Mouse (Mus musculus): ENCODE data around the gene Clip3. TPM values are rescaled to one million over a fixed set of nuclear protein-coding genes. Genes with fewer than 3 reads are reported as not detected.

Clip3 gene
- polyA plus RNA-seq, 1 experiment from 2014 or later, result 76.3 TPM

- no peak for ATAC-seq (ENCODE audit: low FRiP score, low read depth)
- no peaks in the 10 kb centered on the region for H3K4me1 ChIP-seq
- 66% methylated on average over 3 of the region's 3 CpGs for whole genome bisulfite sequencing
- H3K4me3 ChIP-seq, result no peak overlapping the region
- H3K9me3 ChIP-seq, result no peaks in the 10 kb centered on the region
- H3K27ac ChIP-seq (replicated peaks), result no peak overlapping the region
- no peak overlapping the region for H3K4me2 ChIP-seq (replicated peaks)
- H3K27me3 ChIP-seq, result no peaks in the 10 kb centered on the region
- peaks cover 88% of the 10 kb centered on the region for H3K36me3 ChIP-seq
- no peak overlapping the region for H3K9ac ChIP-seq (replicated peaks)
Observed at GRCm38 (mm10) chr7:30300914-30301313, 9.4 kb downstream of the Clip3 start.

- peaks cover 56% of the 10 kb centered on the region for H3K36me3 ChIP-seq
- 93% methylated on average over 16 of the region's 16 CpGs for WGBS
Observed at GRCm38 (mm10) chr7:30306083-30306779, 14.7 kb downstream of the Clip3 start.

GRCm38 (mm10) chr7:30308076-30309005, 16.8 kb downstream of the Clip3 start, which contains the start of gene Alkbh6:
TSS of gene Alkbh6 (plus strand) at chr7:30308717.
- H3K36me3 ChIP-seq, result peaks cover 46% of the 10 kb centered on the region
- H3K9me3 ChIP-seq, result no peaks in the 10 kb centered on the region
- no peaks in the 10 kb centered on the region for H3K27me3 ChIP-seq
- peak within 1 kb of the TSS; percentile 54 for H3K27ac ChIP-seq (replicated peaks)
- H3K4me1 ChIP-seq, result peaks cover 20% of the 10 kb centered on the region
- WGBS, result 4% methylated on average over 27 of the region's 27 CpGs
- peak within 1 kb of the TSS; percentile 70 for H3K4me3 ChIP-seq
- peak within 1 kb of the TSS; percentile 72 for H3K9ac ChIP-seq (replicated peaks)
- H3K4me2 ChIP-seq (replicated peaks), result peak within 1 kb of the TSS; percentile 92
- peak; percentile 100 for ATAC-seq (ENCODE audit: low FRiP score, low read depth)

More at GRCm38 (mm10) chr7:30306083-30306779, 14.7 kb downstream of the Clip3 start:
- peaks cover 20% of the 10 kb centered on the region for H3K4me1 ChIP-seq
- no peaks in the 10 kb centered on the region for H3K27me3 ChIP-seq
- no peak overlapping the region for H3K4me3 ChIP-seq
- H3K9ac ChIP-seq (replicated peaks), result no peak overlapping the region
- no peak overlapping the region for H3K27ac ChIP-seq (replicated peaks)
- no peak for ATAC-seq (ENCODE audit: low FRiP score, low read depth)
- no peaks in the 10 kb centered on the region for H3K9me3 ChIP-seq
- no peak overlapping the region for H3K4me2 ChIP-seq (replicated peaks)

- peaks cover 22% of the 10 kb centered on the region for H3K4me1 ChIP-seq
- H3K4me3 ChIP-seq, result peak overlapping the region; percentile 70
- H3K36me3 ChIP-seq, result peaks cover 38% of the 10 kb centered on the region
- ATAC-seq (ENCODE audit: low FRiP score, low read depth), result no peak
- 70% methylated on average over 15 of the region's 15 CpGs for WGBS
- no peak overlapping the region for H3K27ac ChIP-seq (replicated peaks)
- peak overlapping the region; percentile 92 for H3K4me2 ChIP-seq (replicated peaks)
- H3K27me3 ChIP-seq, result no peaks in the 10 kb centered on the region
- peak overlapping the region; percentile 72 for H3K9ac ChIP-seq (replicated peaks)
- no peaks in the 10 kb centered on the region for H3K9me3 ChIP-seq
Observed at GRCm38 (mm10) chr7:30309395-30310129, 18.0 kb downstream of the Clip3 start.

- 89% methylated on average over 12 of the region's 12 CpGs for WGBS
- no peaks in the 10 kb centered on the region for H3K27me3 ChIP-seq
- 0 out of 2 replicates have a peak overlapping the region, but pooled peaks have one; percentile 92 for H3K4me2 ChIP-seq (replicated peaks)
- no peak overlapping the region for H3K4me3 ChIP-seq
- no peak overlapping the region for H3K9ac ChIP-seq (replicated peaks)
- no peak overlapping the region for H3K27ac ChIP-seq (replicated peaks)
- H3K4me1 ChIP-seq, result peaks cover 28% of the 10 kb centered on the region
- H3K36me3 ChIP-seq, result peaks cover 36% of the 10 kb centered on the region
- H3K9me3 ChIP-seq, result no peaks in the 10 kb centered on the region
- ATAC-seq (ENCODE audit: low FRiP score, low read depth), result no peak
Observed at GRCm38 (mm10) chr7:30310136-30310535, 18.6 kb downstream of the Clip3 start.

- Histone ChIP-seq H3K9me3 (no peaks in the 10 kb centered on the region), H3K9ac (replicated peaks) (no peak overlapping the region), H3K4me1 (peaks cover 24% of the 10 kb centered on the region), H3K4me3 (no peak overlapping the region), H3K27ac (replicated peaks) (no peak overlapping the region), H3K4me2 (replicated peaks) (no peak overlapping the region), H3K36me3 (peaks cover 14% of the 10 kb centered on the region), H3K27me3 (no peaks in the 10 kb centered on the region)
- 46% methylated on average over 27 of the region's 27 CpGs for WGBS
- ATAC-seq (ENCODE audit: low FRiP score, low read depth), result no peak
Observed at GRCm38 (mm10) chr7:30313666-30314320, 22.3 kb downstream of the Clip3 start.

GRCm38 (mm10) chr7:30314721-30315155, 23.2 kb downstream of the Clip3 start, which contains the start of gene Syne4:
TSS of gene Syne4 (plus strand) at chr7:30314807.
- no peak within 1 kb of the TSS for H3K27ac ChIP-seq (replicated peaks)

GRCm38 (mm10) chr7:30315559-30316529, 24.3 kb downstream of the Clip3 start:
- Histone ChIP-seq H3K4me2 (replicated peaks) (no peak overlapping the region), H3K27me3 (no peaks in the 10 kb centered on the region), H3K27ac (replicated peaks) (no peak overlapping the region), H3K9me3 (no peaks in the 10 kb centered on the region), H3K36me3 (peaks cover 12% of the 10 kb centered on the region), H3K9ac (replicated peaks) (no peak overlapping the region), H3K4me3 (no peak overlapping the region), H3K4me1 (peaks cover 13% of the 10 kb centered on the region)
- WGBS, result 79% methylated on average over 13 of the region's 13 CpGs
- no peak for ATAC-seq (ENCODE audit: low FRiP score, low read depth)

More at GRCm38 (mm10) chr7:30314721-30315155, 23.2 kb downstream of the Clip3 start, which contains the start of gene Syne4:
- H3K9me3 ChIP-seq, result no peaks in the 10 kb centered on the region
- H3K4me3 ChIP-seq, result 0 out of 2 replicates have a peak within 1 kb of the TSS, but pooled peaks have one; percentile 9
- no peak within 1 kb of the TSS for H3K9ac ChIP-seq (replicated peaks)
- H3K36me3 ChIP-seq, result peaks cover 14% of the 10 kb centered on the region
- no peak for ATAC-seq (ENCODE audit: low FRiP score, low read depth)
- no peaks in the 10 kb centered on the region for H3K27me3 ChIP-seq
- H3K4me2 ChIP-seq (replicated peaks), result peak within 1 kb of the TSS; percentile 14
- WGBS, result 2% methylated on average over 9 of the region's 9 CpGs
- peaks cover 16% of the 10 kb centered on the region for H3K4me1 ChIP-seq

- Histone ChIP-seq H3K4me2 (replicated peaks) (no peak overlapping the region), H3K9ac (replicated peaks) (no peak overlapping the region), H3K9me3 (no peaks in the 10 kb centered on the region), H3K27me3 (no peaks in the 10 kb centered on the region), H3K4me1 (peaks cover 26% of the 10 kb centered on the region), H3K4me3 (no peak overlapping the region), H3K36me3 (0 out of 2 replicates have a peak, but pooled peaks cover under 1% of the 10 kb centered on the region), H3K27ac (replicated peaks) (no peak overlapping the region)
- WGBS, result 91% methylated on average over 3 of the region's 3 CpGs
- no peak for ATAC-seq (ENCODE audit: low FRiP score, low read depth)
Observed at GRCm38 (mm10) chr7:30318142-30318541, 26.6 kb downstream of the Clip3 start.

- WGBS, result 79% methylated on average over 2 of the region's 2 CpGs
- Histone ChIP-seq H3K9ac (replicated peaks) (peak overlapping the region; percentile 92; the same call in 1 of the 2 replicates), H3K4me3 (peak overlapping the region; percentile 87), H3K27me3 (peaks cover 4% of the 10 kb centered on the region; the same call in 1 of the 2 replicates), H3K4me1 (peaks cover 17% of the 10 kb centered on the region), H3K4me2 (replicated peaks) (peak overlapping the region; percentile 73), H3K27ac (replicated peaks) (no peak overlapping the region), H3K9me3 (0 out of 2 replicates have a peak, but pooled peaks cover 3% of the 10 kb centered on the region), H3K36me3 (no peaks in the 10 kb centered on the region)
- no peak for ATAC-seq (ENCODE audit: low FRiP score, low read depth)
Observed at GRCm38 (mm10) chr7:30320946-30321345, 29.4 kb downstream of the Clip3 start.
